Mouse (Mus musculus): Measurements from ENCODE around the gene Olfr15. TPM values are rescaled to one million over a fixed set of nuclear protein-coding genes. Genes with fewer than 3 reads are reported as not detected.
"Not testable (repeated sequence)": the region's sequence is repeated elsewhere in the genome, so short reads cannot be mapped to it uniquely, and the experiment has no call there.

Olfr15 gene
- total RNA-seq (2021), result not detected

DNA sequence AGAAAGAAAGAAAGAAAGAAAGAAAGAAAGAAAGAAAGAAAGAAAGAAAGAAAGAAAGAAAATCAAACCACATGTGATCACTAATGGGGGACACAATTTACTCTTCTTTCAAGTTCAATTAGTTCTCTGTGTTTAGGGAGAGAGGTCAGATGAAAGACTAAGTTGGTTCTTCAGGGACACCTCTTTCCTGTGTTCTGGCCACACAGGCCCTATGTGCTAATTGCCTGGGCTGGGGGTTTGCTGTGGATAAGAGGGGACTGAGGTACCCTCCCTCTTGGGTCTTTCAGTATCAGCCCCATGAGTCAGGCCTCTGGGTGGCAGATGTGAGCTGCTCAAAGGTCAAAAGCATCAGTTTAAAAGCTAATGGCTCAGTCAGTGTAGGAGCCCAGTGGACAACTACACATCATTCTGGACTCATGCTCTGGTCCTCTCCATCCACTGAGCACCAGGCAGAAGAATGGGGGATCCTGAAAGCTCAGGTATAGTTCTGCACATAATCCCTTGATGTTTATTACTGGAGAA is at the start of gene Olfr15:
Gene Olfr15, plus strand, starts transcription at position 291 of the 522 bp plus-strand sequence.
- no peak for DNase-seq (ENCODE audit: extremely low spot score in 1 of 2, low spot score in 2 of 2)
- intact Hi-C loops (cut with DNase I), result no loop called here

- DNase-seq (ENCODE audit: extremely low spot score in 1 of 2, low spot score in 2 of 2), result no peak
- intact Hi-C loops (cut with DNase I), result no loop called here
Observed at GRCm38 (mm10) chr16:3781237-3781636, 49.4 kb upstream of the Olfr15 start.

DNA sequence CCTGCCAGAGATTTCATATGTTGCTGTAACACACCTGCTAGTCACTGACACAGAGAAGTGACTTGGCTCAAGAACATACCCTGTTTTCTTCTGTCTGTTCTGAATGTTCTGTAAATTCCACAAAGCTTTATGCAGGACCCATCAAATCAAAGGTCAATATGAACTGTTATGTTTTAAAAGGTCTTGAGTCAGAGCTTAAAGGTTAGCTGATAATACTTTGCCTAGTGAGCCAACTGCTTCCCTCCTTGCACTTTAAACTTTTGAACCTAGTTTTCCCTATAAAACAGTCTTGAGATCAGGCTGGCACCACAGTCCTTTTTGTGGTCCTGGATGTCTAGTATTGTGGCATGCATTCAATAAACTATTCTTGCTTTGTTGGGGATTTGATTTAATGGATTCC is 42.3 kb upstream of the Olfr15 start:
- DNase-seq (ENCODE audit: extremely low spot score in 1 of 2, low spot score in 2 of 2), result no peak
- intact Hi-C loops (cut with DNase I), result no loop called here

DNA sequence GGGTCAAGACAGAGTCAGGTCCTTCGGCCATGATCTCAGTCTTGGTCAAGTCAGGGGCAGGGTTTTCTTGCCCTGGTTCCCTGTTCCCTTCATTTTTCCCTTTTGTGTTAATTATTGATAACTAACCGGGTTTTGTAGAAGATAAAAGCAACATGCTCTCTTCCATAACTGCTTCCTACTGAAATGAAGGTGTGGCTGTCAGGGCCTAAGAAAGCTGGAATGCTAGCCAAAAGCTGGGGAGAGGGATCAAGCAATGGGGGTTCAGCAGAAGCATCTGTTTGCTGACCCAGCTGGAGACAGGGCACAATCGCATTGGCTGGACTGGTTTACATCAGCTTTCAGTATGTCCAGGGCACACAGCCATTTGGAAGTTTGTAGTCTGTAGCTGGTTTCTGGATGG is 22.5 kb upstream of the Olfr15 start:
- intact Hi-C loops (cut with DNase I), result no loop called here
- no peak for DNase-seq (ENCODE audit: extremely low spot score in 1 of 2, low spot score in 2 of 2)

GRCm38 (mm10) chr16:3814667-3815066 is 16.0 kb upstream of the Olfr15 start:
- DNase-seq (ENCODE audit: extremely low spot score in 1 of 2, low spot score in 2 of 2); intact Hi-C loops (cut with DNase I): not testable (repeated sequence)

GRCm38 (mm10) chr16:3820202-3820601 is 10.5 kb upstream of the Olfr15 start:
- DNase-seq (ENCODE audit: extremely low spot score in 1 of 2, low spot score in 2 of 2), result no peak
- intact Hi-C loops (cut with DNase I), result no loop called here

DNA sequence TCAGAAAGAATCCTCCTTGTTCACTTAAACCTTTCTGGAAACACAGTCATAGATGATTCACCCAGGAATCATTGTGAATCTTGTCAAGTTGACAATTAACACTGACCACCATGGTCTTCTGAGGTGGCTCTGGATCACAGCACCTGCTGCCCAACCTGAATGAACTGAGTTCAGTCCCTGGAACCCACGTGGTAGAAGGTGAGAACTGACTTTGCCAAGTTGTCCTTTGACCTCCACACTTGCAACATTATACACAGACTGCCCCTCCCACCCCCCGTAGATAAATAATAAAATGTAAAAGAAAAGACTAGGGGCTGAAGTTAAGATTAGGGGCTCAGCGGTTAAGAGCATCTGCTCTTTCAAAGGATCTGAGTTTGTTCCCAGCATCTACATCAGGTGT is 2.7 kb upstream of the Olfr15 start:
- DNase-seq (ENCODE audit: extremely low spot score in 1 of 2, low spot score in 2 of 2), result no peak
- intact Hi-C loops (cut with DNase I), result no loop called here

DNA sequence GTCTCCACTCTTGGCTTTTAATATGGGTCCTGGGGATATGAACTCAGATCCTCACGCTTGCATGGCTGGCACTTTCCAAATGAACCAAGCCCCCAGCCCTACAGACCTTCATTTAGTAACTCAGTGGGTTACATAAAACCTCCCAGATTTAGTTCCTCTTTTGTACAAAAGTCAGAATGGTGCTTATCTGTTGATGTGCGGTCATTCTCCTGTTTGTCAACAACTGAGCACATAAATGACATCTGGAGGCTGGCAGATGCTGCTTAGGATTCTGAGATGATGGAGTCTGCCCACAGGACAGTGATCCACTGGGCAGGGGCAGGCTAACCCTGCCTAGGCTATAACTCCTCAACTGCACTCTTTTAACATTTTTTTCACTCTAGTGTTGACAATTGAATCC is 951 bp upstream of the Olfr15 start:
- intact Hi-C loops (cut with DNase I), result no loop called here
- no peak for DNase-seq (ENCODE audit: extremely low spot score in 1 of 2, low spot score in 2 of 2)

DNA sequence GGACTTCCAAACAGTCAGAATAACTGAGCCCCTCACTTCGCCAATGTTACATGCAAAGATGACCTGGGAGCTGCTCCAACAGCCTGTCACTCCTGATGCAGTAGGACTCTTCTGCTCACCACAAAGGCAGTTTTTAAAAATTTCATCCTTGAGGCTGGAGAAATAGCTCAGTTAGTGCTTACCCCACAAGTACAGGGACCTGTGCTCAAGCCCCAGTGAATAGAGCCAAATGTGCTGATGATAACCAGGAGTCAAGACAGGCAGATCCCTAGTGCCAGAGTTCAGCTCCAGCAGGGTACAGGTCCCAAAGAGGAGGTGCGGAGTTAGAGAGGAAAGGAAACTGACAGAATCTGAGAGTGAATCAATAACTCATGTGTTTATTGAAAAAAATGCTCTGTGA is 4.8 kb downstream of the Olfr15 start:
- DNase-seq (ENCODE audit: extremely low spot score in 1 of 2, low spot score in 2 of 2), result no peak
- intact Hi-C loops (cut with DNase I), result no loop called here

DNA sequence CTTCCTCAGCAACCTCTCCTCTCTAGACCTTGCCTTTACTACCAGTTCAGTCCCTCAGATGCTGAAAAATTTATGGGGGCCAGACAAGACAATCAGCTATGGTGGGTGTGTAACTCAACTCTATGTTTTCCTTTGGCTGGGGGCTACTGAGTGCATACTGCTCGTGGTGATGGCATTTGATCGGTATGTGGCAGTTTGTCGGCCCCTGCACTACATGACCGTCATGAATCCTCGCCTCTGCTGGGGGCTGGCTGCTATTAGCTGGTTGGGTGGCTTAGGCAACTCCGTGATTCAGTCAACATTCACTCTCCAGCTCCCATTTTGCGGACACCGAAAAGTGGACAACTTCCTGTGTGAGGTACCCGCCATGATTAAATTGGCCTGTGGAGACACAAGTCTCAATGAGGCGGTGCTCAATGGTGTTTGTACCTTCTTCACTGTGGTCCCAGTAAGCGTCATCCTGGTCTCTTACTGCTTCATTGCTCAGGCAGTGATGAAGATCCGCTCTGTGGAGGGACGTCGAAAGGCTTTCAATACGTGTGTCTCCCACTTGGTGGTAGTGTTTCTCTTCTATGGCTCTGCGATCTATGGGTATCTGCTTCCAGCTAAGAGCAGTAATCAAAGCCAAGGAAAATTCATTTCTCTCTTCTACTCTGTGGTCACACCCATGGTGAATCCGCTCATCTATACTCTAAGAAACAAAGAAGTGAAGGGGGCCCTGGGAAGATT is 8.6 kb downstream of the Olfr15 start:
- DNase-seq (ENCODE audit: extremely low spot score in 1 of 2, low spot score in 2 of 2), result no peak
- intact Hi-C loops (cut with DNase I), result no loop called here

DNA sequence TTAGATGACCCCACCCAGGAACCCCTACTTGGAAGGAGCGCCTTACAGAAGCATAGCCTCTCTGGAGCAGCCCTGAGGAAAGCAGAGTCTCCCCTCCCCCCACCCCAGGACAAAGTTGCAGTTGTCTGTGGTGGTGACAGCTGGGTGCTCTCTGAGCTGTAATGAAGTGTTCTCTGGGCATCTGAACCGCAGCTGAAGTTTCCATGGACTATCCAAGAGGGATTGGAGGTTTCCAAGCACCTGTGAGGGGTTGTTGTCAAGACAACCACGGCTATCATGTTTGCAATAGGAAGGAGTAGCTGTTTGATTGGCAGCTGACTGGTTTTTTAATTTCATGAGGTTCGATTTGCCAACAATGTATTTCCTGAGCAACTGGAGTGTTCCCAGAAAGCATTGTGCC is 12.3 kb downstream of the Olfr15 start:
- no peak for DNase-seq (ENCODE audit: extremely low spot score in 1 of 2, low spot score in 2 of 2)
- intact Hi-C loops (cut with DNase I), result no loop called here

DNA sequence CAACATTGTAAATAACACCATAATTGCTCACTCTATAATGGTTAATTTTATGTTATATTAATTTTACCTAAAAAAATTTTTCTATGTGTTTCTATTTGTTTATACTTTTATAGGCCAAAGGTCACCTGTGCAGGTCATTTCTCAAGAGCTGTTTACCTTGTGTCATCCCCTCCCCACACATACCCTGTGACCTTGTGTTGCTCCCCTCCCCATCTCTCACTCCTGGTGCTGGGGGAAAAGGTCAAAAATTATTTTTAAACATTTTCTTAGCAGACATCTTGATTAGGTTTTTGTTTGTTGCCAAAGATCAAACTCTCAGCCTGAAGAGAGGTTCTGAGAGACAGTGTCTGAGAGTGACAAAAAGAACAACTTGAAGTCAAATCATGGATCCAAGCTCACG is 13.1 kb downstream of the Olfr15 start:
- intact Hi-C loops (cut with DNase I), result no loop called here
- DNase-seq (ENCODE audit: extremely low spot score in 1 of 2, low spot score in 2 of 2), result no peak

GRCm38 (mm10) chr16:3846711-3847518 is 16.2 kb downstream of the Olfr15 start, which contains the start of gene Zfp174:
Gene Zfp174, plus strand, starts transcription at chr16:3847268.
- intact Hi-C loops (cut with DNase I), result no loop called here
- DNase-seq (ENCODE audit: extremely low spot score in 1 of 2, low spot score in 2 of 2), result peak; percentile 95 to 97

DNA sequence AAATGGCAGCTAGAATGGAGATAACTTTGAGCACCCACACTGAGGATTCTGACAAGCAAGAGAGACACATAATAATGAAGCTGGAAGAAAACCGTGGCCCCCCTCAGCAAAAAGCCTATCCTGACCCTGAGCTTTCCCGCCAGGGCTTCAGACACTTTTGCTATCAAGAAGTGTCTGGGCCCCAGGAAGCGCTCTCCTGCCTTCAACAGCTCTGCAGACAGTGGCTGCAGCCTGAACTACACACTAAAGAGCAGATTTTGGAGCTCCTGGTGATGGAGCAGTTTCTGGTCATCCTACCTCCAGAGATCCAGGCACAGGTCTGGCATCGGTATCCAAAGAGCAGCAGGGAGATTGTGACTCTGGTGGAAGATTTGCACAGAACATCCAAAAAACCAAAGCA is 17.2 kb downstream of the Olfr15 start:
- intact Hi-C loops (cut with DNase I), result no loop called here
- DNase-seq (ENCODE audit: extremely low spot score in 1 of 2, low spot score in 2 of 2), result no peak

DNA sequence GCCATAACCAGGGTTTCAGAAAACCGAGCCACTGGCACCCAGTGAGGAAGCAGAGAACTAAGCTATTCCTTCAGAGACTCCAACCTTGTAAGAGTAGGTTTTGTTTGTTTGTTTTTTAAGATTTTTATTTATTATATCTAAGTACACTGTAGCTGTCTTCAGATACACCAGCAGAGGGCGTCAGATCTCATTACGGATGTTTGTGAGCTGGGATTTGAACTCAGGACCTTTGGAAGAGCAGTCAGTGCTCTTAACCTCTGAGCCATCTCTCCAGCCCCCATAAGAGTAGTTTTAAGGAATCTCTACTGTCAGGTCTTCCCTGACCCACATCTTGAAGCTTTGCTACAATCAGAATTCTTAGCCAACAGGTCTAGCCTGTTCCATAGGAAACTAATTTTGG is 17.7 kb downstream of the Olfr15 start:
- intact Hi-C loops (cut with DNase I), result no loop called here

DNA sequence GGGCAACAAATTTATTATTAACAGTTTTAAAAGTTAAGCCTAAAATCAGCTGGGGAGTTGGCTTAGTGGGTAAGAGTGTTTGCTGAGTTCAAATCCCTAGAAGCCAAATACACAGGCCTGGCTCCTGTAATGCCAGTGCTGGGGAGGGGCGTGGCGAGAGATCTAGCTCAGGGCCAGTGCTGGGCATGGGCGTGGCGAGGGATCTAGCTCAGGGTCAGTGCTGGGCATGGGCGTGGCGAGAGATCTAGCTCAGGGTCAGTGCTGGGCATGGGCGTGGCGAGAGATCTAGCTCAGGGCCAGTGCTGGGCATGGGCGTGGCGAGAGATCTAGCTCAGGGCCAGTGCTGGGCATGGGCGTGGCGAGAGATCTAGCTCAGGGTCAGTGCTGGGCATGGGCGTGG is 20.6 kb downstream of the Olfr15 start:
- DNase-seq (ENCODE audit: extremely low spot score in 1 of 2, low spot score in 2 of 2); intact Hi-C loops (cut with DNase I): not testable (repeated sequence)

More for the DNA sequence above, 17.7 kb downstream of the Olfr15 start:
- DNase-seq (ENCODE audit: extremely low spot score in 1 of 2, low spot score in 2 of 2), result no peak

GRCm38 (mm10) chr16:3852586-3852985 is 21.9 kb downstream of the Olfr15 start:
- intact Hi-C loops (cut with DNase I), result no loop called here
- DNase-seq (ENCODE audit: extremely low spot score in 1 of 2, low spot score in 2 of 2), result no peak

- intact Hi-C loops (cut with DNase I), result no loop called here
- no peak for DNase-seq (ENCODE audit: extremely low spot score in 1 of 2, low spot score in 2 of 2)
Observed at GRCm38 (mm10) chr16:3854437-3855182, 23.9 kb downstream of the Olfr15 start.

DNA sequence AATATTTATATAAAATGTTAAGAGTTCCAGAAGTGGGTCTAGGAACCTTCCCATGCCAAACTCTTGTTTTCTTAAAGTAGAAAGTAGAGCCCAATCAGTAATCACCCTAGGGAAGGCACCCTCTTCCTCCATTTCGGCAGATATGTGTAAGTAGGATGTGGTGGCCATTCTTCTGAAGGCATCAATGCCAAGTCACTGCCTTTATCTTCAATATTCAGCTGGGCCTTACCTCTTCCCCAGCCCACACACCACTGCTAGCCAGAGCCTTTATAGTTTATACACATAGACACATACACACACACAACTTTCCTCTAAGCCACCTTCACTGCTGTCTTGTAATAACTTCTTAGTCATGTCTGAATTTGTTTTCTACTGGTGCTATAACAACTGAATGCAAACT is 25.1 kb downstream of the Olfr15 start:
- no peak for DNase-seq (ENCODE audit: extremely low spot score in 1 of 2, low spot score in 2 of 2)
- intact Hi-C loops (cut with DNase I), result no loop called here

Data from left cerebral cortex, postnatal 10 days (tissue).